Mouse (Mus musculus) forebrain, embryonic 12.5 days (tissue): ENCODE measurements at regions not wholly inside any gene's neighbourhood (a gene's known extent, or its start where the extent isn't known, plus 50 kb on each side); places are given as distances from the start of the nearest gene placed in this dataset.

Experiments
- ATAC-seq: fragments of 200-750 bp; cut with Nextera tagmentation; 2 replicates; pipeline ENCODE4 v1.8.0; 2017; ENCODE audit warnings: moderate TSS enrichment; ENCODE audit not compliant: low FRiP score
- H3K27ac ChIP-seq: fragments of 300-500 bp; sonication (generic); 2 replicates; pipeline ENCODE4 v1.5.1; 2016; ENCODE audit warnings: mild to moderate bottlenecking
- H3K27me3 ChIP-seq: fragments of 300-500 bp; sonication (generic); 2 replicates; pipeline ENCODE4 v1.6.1; 2016; ENCODE audit warnings: mild to moderate bottlenecking
- H3K36me3 ChIP-seq: fragments of 300-500 bp; sonication (generic); replicated peaks from 2 replicates; pipeline ENCODE4 v1.6.1; 2016; ENCODE audit warnings: mild to moderate bottlenecking
- H3K4me1 ChIP-seq: fragments of 300-500 bp; sonication (generic); 2 replicates; pipeline ENCODE4 v1.6.1; 2016
- H3K4me2 ChIP-seq: fragments of 300-500 bp; sonication (generic); 2 replicates; pipeline ENCODE4 v1.6.1; 2016; ENCODE audit warnings: mild to moderate bottlenecking, moderate library complexity
- H3K4me3 ChIP-seq: fragments of 300-500 bp; sonication (generic); replicated peaks from 2 replicates; pipeline ENCODE4 v1.5.1; 2016; ENCODE audit warnings: mild to moderate bottlenecking
- H3K9ac ChIP-seq: fragments of 300-500 bp; sonication (generic); 2 replicates; pipeline ENCODE4 v1.6.1; 2016; ENCODE audit warnings: mild to moderate bottlenecking
- H3K9me3 ChIP-seq: fragments of 300-500 bp; sonication (generic); 2 replicates; pipeline ENCODE4 v1.6.1; 2016
- WGBS: fragments of 180-500 bp; shearing (Covaris S2); methylation state at CpG from one replicate; pipeline ENCODE4 v1.1.7; 2016; 5-methylcytosine and 5-hydroxymethylcytosine counted together

- H3K4me3 ChIP-seq = no peak overlapping the region
- H3K36me3 ChIP-seq = no peaks in the 10 kb centered on the region
- no peaks in the 10 kb centered on the region for H3K27me3 ChIP-seq
- peaks cover 11% of the 10 kb centered on the region for H3K4me1 ChIP-seq
- 32% methylated on average over 10 of the region's 10 CpGs for WGBS
- H3K9ac ChIP-seq = no peak overlapping the region
- no peaks in the 10 kb centered on the region for H3K9me3 ChIP-seq
- ATAC-seq = peak; percentile 54; the same call in 1 of the 2 replicates
- H3K27ac ChIP-seq = no peak overlapping the region
- H3K4me2 ChIP-seq = peak overlapping the region; percentile 21; the same call in 1 of the 2 replicates
These were observed 328.7 kb upstream of the Rag2 start for GRCm38 (mm10) chr2:101295678-101296368.

DNA sequence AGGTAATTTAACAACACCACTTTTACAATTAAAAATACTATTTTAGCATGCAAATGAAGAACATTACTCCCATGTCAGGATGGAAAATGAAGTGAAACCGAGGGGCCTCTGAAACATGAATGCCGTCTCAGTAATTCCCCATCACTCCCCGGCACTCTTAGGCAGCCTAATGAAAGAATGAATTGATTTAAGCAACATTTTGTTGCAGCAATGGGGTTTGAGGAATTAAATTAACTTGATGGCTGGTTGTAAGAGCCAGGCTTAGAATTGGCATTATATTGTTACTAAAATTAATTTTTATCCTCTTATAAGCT is 328.2 kb upstream of the Rag2 start:
- ATAC-seq = peak; percentile 30
- WGBS = 17% methylated on average over 3 of the region's 3 CpGs
- Histone ChIP-seq H3K27ac (no peak overlapping the region), H3K9me3 (no peaks in the 10 kb centered on the region), H3K27me3 (no peaks in the 10 kb centered on the region), H3K4me2 (peak overlapping the region; percentile 21; the same call in 1 of the 2 replicates), H3K4me1 (peaks cover 11% of the 10 kb centered on the region), H3K4me3 (no peak overlapping the region), H3K36me3 (no peaks in the 10 kb centered on the region), H3K9ac (no peak overlapping the region)

- H3K4me2 ChIP-seq = no peak overlapping the region
- no peak overlapping the region for H3K9ac ChIP-seq
- H3K4me3 ChIP-seq = no peak overlapping the region
- H3K27me3 ChIP-seq = no peaks in the 10 kb centered on the region
- H3K9me3 ChIP-seq = no peaks in the 10 kb centered on the region
- no peaks in the 10 kb centered on the region for H3K36me3 ChIP-seq
- H3K27ac ChIP-seq = no peak overlapping the region
- H3K4me1 ChIP-seq = peaks cover 11% of the 10 kb centered on the region
- peak; percentile 42; the same call in 1 of the 2 replicates for ATAC-seq
These were observed 327.7 kb upstream of the Rag2 start for GRCm38 (mm10) chr2:101296778-101297177.

- H3K9ac ChIP-seq = no peak overlapping the region
- H3K9me3 ChIP-seq = no peaks in the 10 kb centered on the region
- WGBS = 88% methylated on average over 2 of the region's 2 CpGs
- H3K4me2 ChIP-seq = no peak overlapping the region
- H3K36me3 ChIP-seq = no peaks in the 10 kb centered on the region
- no peak for ATAC-seq
- H3K27me3 ChIP-seq = no peaks in the 10 kb centered on the region
- H3K4me1 ChIP-seq = peaks cover 11% of the 10 kb centered on the region
- no peak overlapping the region for H3K27ac ChIP-seq
- no peak overlapping the region for H3K4me3 ChIP-seq
These were observed 325.4 kb upstream of the Rag2 start for GRCm38 (mm10) chr2:101299126-101299525.

DNA sequence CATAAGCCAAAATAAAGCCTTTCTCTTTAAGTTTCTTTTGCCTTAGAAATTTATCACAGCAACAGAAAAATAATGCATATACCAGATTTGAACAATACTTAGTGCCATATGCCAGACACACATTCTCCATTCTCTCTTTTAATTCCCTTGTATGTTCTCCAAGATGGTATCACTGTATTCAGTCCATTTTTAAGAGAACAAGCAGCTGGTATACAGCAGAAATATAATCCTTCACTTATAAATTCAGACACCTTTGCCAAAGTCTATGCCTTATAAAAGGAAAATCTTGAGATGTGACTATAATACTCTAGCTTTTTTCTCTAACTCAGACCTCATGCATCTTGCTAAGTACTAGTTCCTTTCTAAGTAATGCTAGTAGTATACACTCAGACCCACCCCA is 324.4 kb upstream of the Rag2 start:
- no peak overlapping the region for H3K4me2 ChIP-seq
- H3K9me3 ChIP-seq = no peaks in the 10 kb centered on the region
- no peak overlapping the region for H3K27ac ChIP-seq
- H3K27me3 ChIP-seq = no peaks in the 10 kb centered on the region
- peaks cover 11% of the 10 kb centered on the region for H3K4me1 ChIP-seq
- H3K36me3 ChIP-seq = no peaks in the 10 kb centered on the region
- no peak overlapping the region for H3K4me3 ChIP-seq
- no peak overlapping the region for H3K9ac ChIP-seq
- ATAC-seq = no peak

DNA sequence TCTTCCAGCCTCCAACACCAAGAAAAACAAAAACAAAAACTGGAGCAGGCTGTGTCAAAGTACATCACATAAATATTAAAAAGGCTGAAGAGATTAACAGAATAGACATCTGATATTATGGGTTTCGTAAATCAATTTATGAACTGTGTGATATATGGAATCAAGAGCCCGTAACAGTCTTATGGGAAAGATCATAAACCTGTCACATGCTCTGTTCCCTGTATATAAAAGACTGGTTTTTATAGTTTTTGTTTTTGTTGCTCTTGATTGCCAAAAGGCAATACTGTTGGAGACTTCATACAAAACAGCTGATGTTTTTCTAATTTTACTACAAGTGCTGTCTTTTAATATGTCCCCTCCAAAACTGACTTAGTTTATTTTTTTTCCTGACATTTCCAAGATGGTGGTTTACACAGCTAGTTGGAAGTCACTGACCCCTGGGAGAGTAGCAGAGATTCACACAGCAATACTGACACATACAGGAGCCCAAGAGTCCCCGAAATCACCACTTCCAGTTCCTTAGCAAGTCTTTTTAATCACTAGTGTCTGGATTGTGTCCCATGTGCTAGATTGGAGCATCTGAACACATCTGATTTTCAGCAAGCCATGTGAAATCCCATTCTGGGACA is 303.1 kb upstream of the Rag2 start:
- Histone ChIP-seq H3K27me3 (no peaks in the 10 kb centered on the region), H3K9me3 (no peaks in the 10 kb centered on the region), H3K4me1 (no peaks in the 10 kb centered on the region), H3K4me2 (no peak overlapping the region), H3K27ac (no peak overlapping the region), H3K9ac (no peak overlapping the region), H3K4me3 (no peak overlapping the region), H3K36me3 (no peaks in the 10 kb centered on the region)
- no peak for ATAC-seq
- 92% methylated on average over 3 of the region's 3 CpGs for WGBS

DNA sequence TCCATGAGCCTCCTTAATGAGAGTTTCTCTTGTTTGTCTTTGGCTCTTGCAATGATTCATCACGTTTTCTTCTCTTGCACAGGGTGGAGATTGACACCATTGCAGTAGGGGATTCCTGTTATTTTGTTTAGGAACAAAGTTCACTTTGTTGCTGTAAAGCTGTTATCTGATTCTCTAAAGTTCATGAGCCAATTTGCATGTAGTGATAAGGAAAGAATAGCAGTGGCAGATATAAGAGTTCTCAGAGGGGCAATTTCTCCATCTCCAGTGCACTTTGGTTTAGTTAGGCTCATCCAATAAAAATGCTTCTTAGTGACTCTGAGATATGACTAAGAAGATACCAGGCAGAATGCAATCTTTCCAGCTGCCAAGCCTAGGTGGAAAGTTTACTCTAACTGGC is 267.8 kb upstream of the Rag2 start:
- WGBS = 34% methylated on average over 1 of the region's 1 CpGs
- no peak overlapping the region for H3K9ac ChIP-seq
- no peak overlapping the region for H3K4me2 ChIP-seq
- ATAC-seq = no peak
- H3K27me3 ChIP-seq = no peaks in the 10 kb centered on the region
- H3K4me3 ChIP-seq = no peak overlapping the region
- H3K27ac ChIP-seq = no peak overlapping the region
- H3K9me3 ChIP-seq = no peaks in the 10 kb centered on the region
- H3K36me3 ChIP-seq = no peaks in the 10 kb centered on the region
- no peaks in the 10 kb centered on the region for H3K4me1 ChIP-seq

DNA sequence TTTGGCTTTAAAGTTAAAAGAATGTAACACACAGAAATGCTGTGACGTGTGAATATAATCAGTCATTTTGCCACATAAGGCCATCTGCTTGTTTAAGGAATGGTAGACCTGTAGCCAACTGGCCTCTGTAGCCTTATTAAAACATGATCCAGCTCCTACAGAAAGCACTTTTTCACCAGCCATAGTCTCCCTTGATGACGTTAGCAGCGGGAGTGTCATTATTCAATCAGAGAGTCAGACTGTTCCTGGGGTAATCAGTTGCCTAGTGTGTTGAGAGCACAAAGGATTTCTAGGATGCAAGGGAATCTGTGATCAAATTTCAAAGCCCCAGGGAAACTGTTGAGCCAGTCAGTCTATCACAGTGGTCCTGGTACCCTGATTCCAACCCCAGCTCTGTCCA is 260.3 kb upstream of the Rag2 start:
- no peak for ATAC-seq
- WGBS = 36% methylated on average over 3 of the region's 3 CpGs
- Histone ChIP-seq H3K27ac (no peak overlapping the region), H3K4me3 (no peak overlapping the region), H3K4me2 (no peak overlapping the region), H3K4me1 (no peaks in the 10 kb centered on the region), H3K9me3 (no peaks in the 10 kb centered on the region), H3K36me3 (no peaks in the 10 kb centered on the region), H3K9ac (no peak overlapping the region), H3K27me3 (no peaks in the 10 kb centered on the region)

DNA sequence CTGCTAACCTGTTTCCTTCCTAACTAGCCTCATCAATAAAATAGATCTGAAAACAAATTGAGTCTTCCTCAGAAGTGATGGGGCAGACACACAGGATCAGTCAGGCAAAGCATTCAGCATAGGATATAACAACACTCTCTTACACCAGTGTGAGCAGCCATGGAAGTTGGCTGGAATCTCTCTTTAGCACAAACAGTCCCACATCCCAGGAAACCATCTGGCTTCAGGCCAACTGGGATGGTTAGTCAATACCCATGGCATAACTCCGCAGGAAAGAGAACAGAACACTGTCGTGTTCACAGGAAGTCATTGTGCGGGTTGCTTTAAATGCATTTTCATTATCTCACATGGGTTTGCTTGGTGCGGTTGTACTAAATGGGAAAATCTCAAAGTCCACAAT is 256.2 kb upstream of the Rag2 start:
- H3K4me1 ChIP-seq = no peaks in the 10 kb centered on the region
- no peak overlapping the region for H3K4me2 ChIP-seq
- H3K4me3 ChIP-seq = no peak overlapping the region
- H3K27me3 ChIP-seq = no peaks in the 10 kb centered on the region
- WGBS = 88% methylated on average over 4 of the region's 4 CpGs
- H3K9ac ChIP-seq = no peak overlapping the region
- H3K9me3 ChIP-seq = no peaks in the 10 kb centered on the region
- H3K36me3 ChIP-seq = no peaks in the 10 kb centered on the region
- H3K27ac ChIP-seq = no peak overlapping the region
- ATAC-seq = no peak

- ATAC-seq = no peak
- Histone ChIP-seq H3K9ac (no peak overlapping the region), H3K36me3 (no peaks in the 10 kb centered on the region), H3K4me1 (no peaks in the 10 kb centered on the region), H3K4me3 (no peak overlapping the region), H3K27me3 (no peaks in the 10 kb centered on the region), H3K9me3 (no peaks in the 10 kb centered on the region), H3K4me2 (no peak overlapping the region), H3K27ac (no peak overlapping the region)
- WGBS = 91% methylated on average over 6 of the region's 6 CpGs
These were observed 253.4 kb upstream of the Rag2 start for GRCm38 (mm10) chr2:101370991-101371736.

DNA sequence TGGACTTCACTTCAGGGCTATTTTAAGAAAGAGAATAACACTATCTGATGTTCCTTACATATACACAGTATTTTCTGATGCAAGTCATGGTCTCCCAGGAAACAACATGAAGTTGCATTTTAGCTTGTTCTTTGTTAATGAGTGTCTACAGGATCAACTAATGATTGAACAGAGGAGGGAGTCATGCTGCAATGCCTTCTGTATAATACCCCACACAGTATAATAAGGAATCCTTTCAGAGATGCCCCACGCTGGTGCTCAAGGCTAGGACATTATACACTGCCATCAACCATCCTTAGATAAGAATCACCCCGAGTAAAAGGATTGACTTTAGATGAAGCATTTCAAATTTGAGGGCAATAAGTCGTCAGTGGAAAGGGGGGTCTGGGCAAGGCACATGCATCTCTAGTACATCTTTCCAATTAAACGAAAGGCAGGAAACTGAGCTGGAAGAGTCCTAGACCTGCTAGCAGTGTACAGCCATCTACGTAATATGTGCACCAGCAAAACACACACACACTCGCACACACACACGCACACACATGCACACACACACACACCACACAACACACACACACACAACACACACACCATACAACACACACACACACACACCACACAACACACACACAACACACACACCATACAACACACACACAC is 252.6 kb upstream of the Rag2 start:
- Histone ChIP-seq H3K36me3 (no peaks in the 10 kb centered on the region), H3K9me3 (no peaks in the 10 kb centered on the region), H3K4me1 (no peaks in the 10 kb centered on the region), H3K27ac (no peak overlapping the region), H3K4me2 (no peak overlapping the region), H3K4me3 (no peak overlapping the region), H3K9ac (no peak overlapping the region), H3K27me3 (no peaks in the 10 kb centered on the region)
- 92% methylated on average over 7 of the region's 7 CpGs for WGBS
- no peak for ATAC-seq

- no peak for ATAC-seq
- H3K4me1 ChIP-seq = no peaks in the 10 kb centered on the region
- H3K9me3 ChIP-seq = no peaks in the 10 kb centered on the region
- no peaks in the 10 kb centered on the region for H3K36me3 ChIP-seq
- no peak overlapping the region for H3K27ac ChIP-seq
- H3K4me2 ChIP-seq = no peak overlapping the region
- H3K27me3 ChIP-seq = no peaks in the 10 kb centered on the region
- H3K4me3 ChIP-seq = no peak overlapping the region
- whole genome bisulfite sequencing = 87% methylated on average over 6 of the region's 6 CpGs
- H3K9ac ChIP-seq = no peak overlapping the region
These were observed 243.9 kb upstream of the Rag2 start for GRCm38 (mm10) chr2:101380595-101380994.
